Mouse (Mus musculus) forebrain, postnatal 0 days (tissue): ENCODE measurements around the gene Ipmk. TPM values are rescaled to one million over a fixed set of nuclear protein-coding genes. Genes with fewer than 3 reads are reported as not detected.
A peak's percentile ranks its signal among the peaks of the same experiment; 100 is the strongest.

Source experiments
- ATAC-seq: fragments of 200-750 bp; cut with Nextera tagmentation; 2 replicates; pipeline ENCODE4 v1.8.0; 2017; ENCODE audit warnings: mild to moderate bottlenecking, moderate library complexity
- DNase-seq: peaks from one replicate; pipeline ENCODE4 v3.0.0-alpha.2; 2015
- H3K27ac ChIP-seq: fragments of 300-500 bp; sonication (generic); 2 replicates; pipeline ENCODE4 v1.5.1; 2014; ENCODE audit warnings: low read depth, mild to moderate bottlenecking, antibody characterized with exemption, low read length, moderate library complexity, mixed read lengths
- H3K27me3 ChIP-seq: fragments of 300-500 bp; sonication (generic); 2 replicates; pipeline ENCODE4 v1.6.1; 2014; ENCODE audit warnings: mild to moderate bottlenecking, low read length, mixed read lengths; ENCODE audit not compliant: insufficient read depth
- H3K36me3 ChIP-seq: fragments of 300-500 bp; sonication (generic); 2 replicates; pipeline ENCODE4 v1.6.1; 2014; ENCODE audit warnings: mild to moderate bottlenecking, moderate library complexity; ENCODE audit not compliant: insufficient read depth
- H3K4me1 ChIP-seq: fragments of 300-500 bp; sonication (generic); 2 replicates; pipeline ENCODE4 v1.6.1; 2014; ENCODE audit warnings: antibody characterized with exemption; ENCODE audit not compliant: insufficient read depth
- H3K4me2 ChIP-seq: fragments of 300-500 bp; sonication (generic); 2 replicates; pipeline ENCODE4 v1.6.1; 2014; ENCODE audit warnings: low read depth, mild to moderate bottlenecking, moderate library complexity
- H3K4me3 ChIP-seq: fragments of 300-500 bp; sonication (generic); 2 replicates; pipeline ENCODE4 v1.5.1; 2014; ENCODE audit warnings: low read depth, low read length, mixed read lengths
- H3K9ac ChIP-seq: fragments of 300-500 bp; sonication (generic); 2 replicates; pipeline ENCODE4 v1.6.1; 2014; ENCODE audit warnings: mild to moderate bottlenecking
- H3K9me3 ChIP-seq: fragments of 300-500 bp; sonication (generic); 2 replicates; pipeline ENCODE4 v1.6.1; 2016; ENCODE audit warnings: low read length
- CTCF ChIP-seq: sonication (generic); IDR thresholded peaks from 2 replicates; pipeline ENCODE4 v1.5.1; 2016; ENCODE audit warnings: antibody characterized with exemption, control low read depth, low read depth
- WGBS: fragments of 180-500 bp; shearing (Covaris S2); extraction: QIAGEN DNeasy Blood & Tissue Kit; methylation state at CpG from one replicate; pipeline ENCODE4 v1.1.7; 2014; 5-methylcytosine and 5-hydroxymethylcytosine counted together
- polyA plus RNA-seq: library from polyadenylated mRNA; unstranded; fragments of >200 nt; fragmentation: Nextera tagmentation; extraction: Ambion mirVana; gene quantifications from 2 replicates; pipeline ENCODE4 v1.2.1, GENCODE M21; 2015
- total RNA-seq: library from RNA; depleted of rRNA; stranded (reverse); fragments of >200 nt; gene quantifications from 2 replicates; pipeline ENCODE4 v1.2.3, GENCODE M21; 2014

Ipmk gene
- total and polyA plus RNA-seq, 2 experiments from 2014 or later: 12.5 to 26.1 TPM

- no peak for TF ChIP-seq CTCF
- Histone ChIP-seq H3K36me3 (no peaks in the 10 kb centered on the region), H3K9me3 (no peaks in the 10 kb centered on the region), H3K4me3 (peak within 1 kb of the TSS; percentile 63), H3K4me2 (peak within 1 kb of the TSS; percentile 68), H3K27ac (0 out of 2 replicates have a peak within 1 kb of the TSS, but pooled peaks have one; percentile 46), H3K27me3 (no peaks in the 10 kb centered on the region), H3K9ac (peak within 1 kb of the TSS; percentile 76), H3K4me1 (peaks cover 18% of the 10 kb centered on the region)
- DNase-seq (peak; percentile 97), ATAC-seq (peak; percentile 85)
- WGBS: 2% methylated on average over 60 of the region's 60 CpGs
These were observed 2.9 kb upstream of the Ipmk start, which contains the start of gene Cisd1 for GRCm38 (mm10) chr10:71344579-71345143. Gene Cisd1, minus strand, starts transcription at chr10:71344954.

- DNase-seq (no peak), ATAC-seq (no peak)
- Histone ChIP-seq H3K4me2 (no peak overlapping the region), H3K27me3 (no peaks in the 10 kb centered on the region), H3K9me3 (no peaks in the 10 kb centered on the region), H3K27ac (no peak overlapping the region), H3K4me1 (peaks cover 20% of the 10 kb centered on the region), H3K9ac (no peak overlapping the region), H3K4me3 (no peak overlapping the region), H3K36me3 (no peaks in the 10 kb centered on the region)
- no peak for TF ChIP-seq CTCF
- whole genome bisulfite sequencing: 67% methylated on average over 2 of the region's 2 CpGs
These were observed 1.5 kb upstream of the Ipmk start for GRCm38 (mm10) chr10:71346106-71346505.

- Histone ChIP-seq H3K36me3 (0 out of 2 replicates have a peak, but pooled peaks cover 2% of the 10 kb centered on the region), H3K9ac (peak overlapping the region; percentile 81), H3K4me3 (peak overlapping the region; percentile 83), H3K27me3 (no peaks in the 10 kb centered on the region), H3K27ac (peak overlapping the region; percentile 79), H3K9me3 (no peaks in the 10 kb centered on the region), H3K4me1 (peaks cover 20% of the 10 kb centered on the region), H3K4me2 (peak overlapping the region; percentile 76)
- ATAC-seq: no peak
- TF ChIP-seq CTCF: peak; percentile 37; the same call in 1 of the 2 replicates
- 9% methylated on average over 13 of the region's 13 CpGs for WGBS
- DNase-seq: no peak
These were observed 648 bp upstream of the Ipmk start for GRCm38 (mm10) chr10:71346722-71347508.

GRCm38 (mm10) chr10:71347964-71348636 lies 537 bp downstream of the Ipmk start:
- WGBS: 3% methylated on average over 48 of the region's 48 CpGs
- Histone ChIP-seq H3K36me3 (0 out of 2 replicates have a peak, but pooled peaks cover 2% of the 10 kb centered on the region), H3K4me1 (peaks cover 20% of the 10 kb centered on the region), H3K4me2 (peak overlapping the region; percentile 76), H3K27me3 (no peaks in the 10 kb centered on the region), H3K27ac (peak overlapping the region; percentile 79), H3K9ac (peak overlapping the region; percentile 81), H3K9me3 (no peaks in the 10 kb centered on the region), H3K4me3 (peak overlapping the region; percentile 83)
- peak; percentile 46 for DNase-seq
- ATAC-seq: peak; percentile 52
- no peak for TF ChIP-seq CTCF

- DNase-seq: no peak
- Histone ChIP-seq H3K4me1 (peaks cover 20% of the 10 kb centered on the region), H3K27ac (0 out of 2 replicates have a peak overlapping the region, but pooled peaks have one; percentile 79), H3K4me3 (peak overlapping the region; percentile 83), H3K9ac (peak overlapping the region; percentile 81), H3K4me2 (peak overlapping the region; percentile 76), H3K36me3 (0 out of 2 replicates have a peak, but pooled peaks cover 2% of the 10 kb centered on the region), H3K9me3 (no peaks in the 10 kb centered on the region), H3K27me3 (no peaks in the 10 kb centered on the region)
- no peak for ATAC-seq
- no peak for TF ChIP-seq CTCF
- 21% methylated on average over 16 of the region's 16 CpGs for WGBS
These were observed 1.2 kb downstream of the Ipmk start for GRCm38 (mm10) chr10:71348637-71349280.

- Histone ChIP-seq H3K9ac (0 out of 2 replicates have a peak overlapping the region, but pooled peaks have one; percentile 81), H3K4me2 (peak overlapping the region; percentile 76; the same call in 1 of the 2 replicates), H3K4me3 (peak overlapping the region; percentile 83), H3K4me1 (peaks cover 16% of the 10 kb centered on the region; the same call in 1 of the 2 replicates), H3K9me3 (no peaks in the 10 kb centered on the region), H3K36me3 (0 out of 2 replicates have a peak, but pooled peaks cover 2% of the 10 kb centered on the region), H3K27ac (no peak overlapping the region), H3K27me3 (no peaks in the 10 kb centered on the region)
- no peak for ATAC-seq
- TF ChIP-seq CTCF: no peak
- 88% methylated on average over 1 of the region's 1 CpGs for WGBS
- DNase-seq: no peak
These were observed 1.7 kb downstream of the Ipmk start for GRCm38 (mm10) chr10:71349290-71349689.
